Mouse (Mus musculus) liver, embryonic 14 days (tissue): ENCODE measurements around the gene Arpc1b. TPM values are rescaled to one million over a fixed set of nuclear protein-coding genes. Genes with fewer than 3 reads are reported as not detected.

Source experiments
- polyA plus RNA-seq: library from polyadenylated mRNA; depleted of rRNA; stranded (reverse); fragments of >200 nt; gene quantifications from 2 replicates; pipeline ENCODE4 v1.2.3, GENCODE M21; 2012; rRNA removed

Gene Arpc1b
- 64.2 and 70.6 TPM in 2 replicates for polyA plus RNA-seq

GRCm38 (mm10) chr5:145114071-145114605, at the start of gene Arpc1b:
Arpc1b (plus strand) TSS chr5:145114215.

GRCm38 (mm10) chr5:145083632-145084451, 30.2 kb upstream of the Arpc1b start, which contains the start of the genes Arpc1a and Kpna7:
Arpc1a (plus strand) TSS chr5:145083830.
Kpna7 (minus strand) TSS chr5:145084030.

GRCm38 (mm10) chr5:145139571-145140519, 25.8 kb downstream of the Arpc1b start, which contains the start of the genes Pdap1 and Bud31:
Pdap1 (minus strand) TSS chr5:145140238.
Bud31 (plus strand) TSS chr5:145140362.

GRCm38 (mm10) chr5:145166536-145167305, 52.7 kb downstream of the Arpc1b start, which contains the start of the genes Ptcd1 and Cpsf4:
Ptcd1 (minus strand) TSS chr5:145167108.
Cpsf4 (plus strand) TSS chr5:145167213.

Other genes starting within 250 kb of the Arpc1b start
- gene Smurf1, start 148.4 kb upstream of the Arpc1b start, polyA plus RNA-seq = 1.4 TPM in 2 replicates
- gene Gm4871, start 81.5 kb upstream of the Arpc1b start, polyA plus RNA-seq = not detected in 2 replicates
- gene 1700018F24Rik, start 71.2 kb upstream of the Arpc1b start, polyA plus RNA-seq = not detected in 2 replicates
- gene Arpc1a, start 30.4 kb upstream of the Arpc1b start, polyA plus RNA-seq = 40.3 and 49.6 TPM in 2 replicates
- 0.05 and 0.09 TPM in 2 replicates for gene Kpna7, start 30.2 kb upstream of the Arpc1b start, polyA plus RNA-seq
- 51.0 and 57.0 TPM in 2 replicates for gene Pdap1, start 26.0 kb downstream of the Arpc1b start, polyA plus RNA-seq
- gene Bud31, start 26.1 kb downstream of the Arpc1b start, polyA plus RNA-seq = 86.6 and 96.6 TPM in 2 replicates
- gene Ptcd1, start 52.9 kb downstream of the Arpc1b start, polyA plus RNA-seq = 5.4 and 5.7 TPM in 2 replicates
- 27.1 and 29.8 TPM in 2 replicates for gene Cpsf4, start 53.0 kb downstream of the Arpc1b start, polyA plus RNA-seq
- gene Atp5j2, start 77.8 kb downstream of the Arpc1b start, polyA plus RNA-seq = 202 and 203 TPM in 2 replicates
- gene Zkscan14, start 87.7 kb downstream of the Arpc1b start, polyA plus RNA-seq = 2.5 and 2.6 TPM in 2 replicates
- 2.3 and 2.4 TPM in 2 replicates for gene Zkscan5, start 90.3 kb downstream of the Arpc1b start, polyA plus RNA-seq
- 8.5 and 9.3 TPM in 2 replicates for gene Zfp655, start 117.5 kb downstream of the Arpc1b start, polyA plus RNA-seq
- 3.8 and 4.3 TPM in 2 replicates for gene Zscan25, start 166.3 kb downstream of the Arpc1b start, polyA plus RNA-seq
- 0.01 and 0.03 TPM in 2 replicates for gene Cyp3a57, start 231.1 kb downstream of the Arpc1b start, polyA plus RNA-seq